Mouse (Mus musculus) midbrain, embryonic 13.5 days (tissue): ENCODE results near the gene Wdr48. TPM values are rescaled to one million over a fixed set of nuclear protein-coding genes. Genes with fewer than 3 reads are reported as not detected.

Source experiments
- ATAC-seq: fragments of 200-750 bp; cut with Nextera tagmentation; 2 replicates; pipeline ENCODE4 v1.8.0; 2017; ENCODE audit warnings: mild to moderate bottlenecking, moderate TSS enrichment, moderate library complexity
- H3K27ac ChIP-seq: fragments of 300-500 bp; sonication (generic); 2 replicates; pipeline ENCODE4 v1.5.1; 2015; ENCODE audit warnings: inconsistent platforms, mild to moderate bottlenecking, moderate library complexity
- H3K27me3 ChIP-seq: fragments of 300-500 bp; sonication (generic); 2 replicates; pipeline ENCODE4 v1.6.1; 2015; ENCODE audit warnings: mild to moderate bottlenecking, inconsistent platforms
- H3K36me3 ChIP-seq: fragments of 300-500 bp; sonication (generic); 2 replicates; pipeline ENCODE4 v1.6.1; 2015; ENCODE audit warnings: mild to moderate bottlenecking, inconsistent platforms
- H3K4me1 ChIP-seq: fragments of 300-500 bp; sonication (generic); replicated peaks from 2 replicates; pipeline ENCODE4 v1.6.1; 2015; ENCODE audit warnings: inconsistent platforms
- H3K4me2 ChIP-seq: fragments of 300-500 bp; sonication (generic); replicated peaks from 2 replicates; pipeline ENCODE4 v1.6.1; 2015; ENCODE audit warnings: moderate library complexity, mild to moderate bottlenecking, inconsistent platforms
- H3K4me3 ChIP-seq: fragments of 300-500 bp; sonication (generic); replicated peaks from 2 replicates; pipeline ENCODE4 v1.5.1; 2015; ENCODE audit warnings: mild to moderate bottlenecking, inconsistent platforms
- H3K9ac ChIP-seq: fragments of 300-500 bp; sonication (generic); replicated peaks from 2 replicates; pipeline ENCODE4 v1.6.1; 2015; ENCODE audit warnings: mild to moderate bottlenecking, inconsistent platforms
- H3K9me3 ChIP-seq: fragments of 300-500 bp; sonication (generic); 2 replicates; pipeline ENCODE4 v1.6.1; 2016; ENCODE audit warnings: mild to moderate bottlenecking, inconsistent platforms
- WGBS: fragments of 180-500 bp; shearing (Covaris S2); methylation state at CpG from one replicate; pipeline ENCODE4 v1.1.7; 2015; 5-methylcytosine and 5-hydroxymethylcytosine counted together
- polyA plus RNA-seq: library from polyadenylated mRNA; unstranded; fragments of >200 nt; fragmentation: Nextera tagmentation; extraction: Ambion mirVana; gene quantifications from 2 replicates; pipeline ENCODE4 v1.2.1, GENCODE M21; 2015

Gene Wdr48
- polyA plus RNA-seq, 1 experiment from 2014 or later, result 74.5 TPM

GRCm38 (mm10) chr9:119932358-119932757, 37.7 kb downstream of the Wdr48 start:
- no peak for ATAC-seq
- no peak overlapping the region for H3K4me2 ChIP-seq
- no peaks in the 10 kb centered on the region for H3K9me3 ChIP-seq
- H3K27me3 ChIP-seq, result no peaks in the 10 kb centered on the region
- H3K27ac ChIP-seq, result no peak overlapping the region
- WGBS, result 94% methylated on average over 12 of the region's 12 CpGs
- peaks cover 10% of the 10 kb centered on the region for H3K4me1 ChIP-seq
- no peak overlapping the region for H3K4me3 ChIP-seq
- no peak overlapping the region for H3K9ac ChIP-seq
- H3K36me3 ChIP-seq, result peaks cover 53% of the 10 kb centered on the region

- no peak overlapping the region for H3K27ac ChIP-seq
- peaks cover 16% of the 10 kb centered on the region for H3K4me1 ChIP-seq
- no peaks in the 10 kb centered on the region for H3K9me3 ChIP-seq
- no peak overlapping the region for H3K4me3 ChIP-seq
- no peaks in the 10 kb centered on the region for H3K27me3 ChIP-seq
- no peak overlapping the region for H3K9ac ChIP-seq
- H3K36me3 ChIP-seq, result peaks cover 39% of the 10 kb centered on the region
- 96% methylated on average over 6 of the region's 6 CpGs for WGBS
- no peak for ATAC-seq
- no peak overlapping the region for H3K4me2 ChIP-seq
Observed at GRCm38 (mm10) chr9:119933675-119934074, 39.0 kb downstream of the Wdr48 start.

GRCm38 (mm10) chr9:119937005-119937773, 42.5 kb downstream of the Wdr48 start, which contains the start of the genes Gorasp1 and Ttc21a:
Gorasp1 (minus strand) TSS chr9:119937565.
Ttc21a (plus strand) TSS chr9:119937606.
- 3% methylated on average over 40 of the region's 40 CpGs for WGBS
- Histone ChIP-seq H3K36me3 (peaks cover 6% of the 10 kb centered on the region), H3K27ac (peak within 1 kb of the TSS; percentile 74), H3K4me1 (peaks cover 16% of the 10 kb centered on the region), H3K9ac (peak within 1 kb of the TSS; percentile 87), H3K4me2 (peak within 1 kb of the TSS; percentile 88), H3K27me3 (no peaks in the 10 kb centered on the region), H3K4me3 (peak within 1 kb of the TSS; percentile 76), H3K9me3 (no peaks in the 10 kb centered on the region)
- ATAC-seq, result peak; percentile 96

GRCm38 (mm10) chr9:119938496-119938895, 43.8 kb downstream of the Wdr48 start:
- no peaks in the 10 kb centered on the region for H3K9me3 ChIP-seq
- no peak overlapping the region for H3K4me2 ChIP-seq
- H3K4me3 ChIP-seq, result no peak overlapping the region
- no peak for ATAC-seq
- 82% methylated on average over 4 of the region's 4 CpGs for whole genome bisulfite sequencing
- no peaks in the 10 kb centered on the region for H3K36me3 ChIP-seq
- peaks cover 16% of the 10 kb centered on the region for H3K4me1 ChIP-seq
- H3K9ac ChIP-seq, result no peak overlapping the region
- no peak overlapping the region for H3K27ac ChIP-seq
- H3K27me3 ChIP-seq, result no peaks in the 10 kb centered on the region

GRCm38 (mm10) chr9:119939646-119940045, 45.0 kb downstream of the Wdr48 start:
- Histone ChIP-seq H3K4me3 (no peak overlapping the region), H3K36me3 (no peaks in the 10 kb centered on the region), H3K9me3 (no peaks in the 10 kb centered on the region), H3K27ac (no peak overlapping the region), H3K4me2 (no peak overlapping the region), H3K4me1 (peaks cover 16% of the 10 kb centered on the region), H3K27me3 (no peaks in the 10 kb centered on the region), H3K9ac (no peak overlapping the region)
- WGBS, result 77% methylated on average over 10 of the region's 10 CpGs
- no peak for ATAC-seq

GRCm38 (mm10) chr9:119941407-119941806, 46.7 kb downstream of the Wdr48 start:
- no peak overlapping the region for H3K4me3 ChIP-seq
- WGBS, result 85% methylated on average over 5 of the region's 5 CpGs
- no peak for ATAC-seq
- peaks cover 12% of the 10 kb centered on the region for H3K4me1 ChIP-seq
- no peaks in the 10 kb centered on the region for H3K9me3 ChIP-seq
- H3K36me3 ChIP-seq, result no peaks in the 10 kb centered on the region
- H3K9ac ChIP-seq, result no peak overlapping the region
- no peaks in the 10 kb centered on the region for H3K27me3 ChIP-seq
- H3K27ac ChIP-seq, result no peak overlapping the region
- H3K4me2 ChIP-seq, result no peak overlapping the region

- Histone ChIP-seq H3K9ac (no peak overlapping the region), H3K27me3 (no peaks in the 10 kb centered on the region), H3K4me1 (peaks cover 7% of the 10 kb centered on the region), H3K4me3 (no peak overlapping the region), H3K36me3 (no peaks in the 10 kb centered on the region), H3K27ac (no peak overlapping the region), H3K9me3 (no peaks in the 10 kb centered on the region), H3K4me2 (no peak overlapping the region)
- ATAC-seq, result no peak
- WGBS, result 92% methylated on average over 14 of the region's 14 CpGs
Observed at GRCm38 (mm10) chr9:119941861-119942260, 47.2 kb downstream of the Wdr48 start.

- H3K27ac ChIP-seq, result no peak overlapping the region
- no peaks in the 10 kb centered on the region for H3K27me3 ChIP-seq
- no peaks in the 10 kb centered on the region for H3K4me1 ChIP-seq
- H3K9ac ChIP-seq, result no peak overlapping the region
- H3K4me2 ChIP-seq, result no peak overlapping the region
- WGBS, result 74% methylated on average over 1 of the region's 1 CpGs
- no peak for ATAC-seq
- H3K9me3 ChIP-seq, result no peaks in the 10 kb centered on the region
- H3K4me3 ChIP-seq, result no peak overlapping the region
- no peaks in the 10 kb centered on the region for H3K36me3 ChIP-seq
Observed at GRCm38 (mm10) chr9:119943326-119943725, 48.6 kb downstream of the Wdr48 start.

GRCm38 (mm10) chr9:119945173-119945900, 50.7 kb downstream of the Wdr48 start:
- H3K36me3 ChIP-seq, result no peaks in the 10 kb centered on the region
- H3K27ac ChIP-seq, result no peak overlapping the region
- no peaks in the 10 kb centered on the region for H3K27me3 ChIP-seq
- no peak for ATAC-seq
- no peak overlapping the region for H3K4me3 ChIP-seq
- no peak overlapping the region for H3K4me2 ChIP-seq
- H3K9me3 ChIP-seq, result no peaks in the 10 kb centered on the region
- H3K9ac ChIP-seq, result no peak overlapping the region
- peaks cover under 1% of the 10 kb centered on the region; the same call in 1 of the 2 replicates for H3K4me1 ChIP-seq
- WGBS, result 70% methylated on average over 12 of the region's 12 CpGs

- 69% methylated on average over 3 of the region's 3 CpGs for WGBS
- H3K4me2 ChIP-seq, result no peak overlapping the region
- no peak for ATAC-seq
- H3K36me3 ChIP-seq, result no peaks in the 10 kb centered on the region
- no peak overlapping the region for H3K4me3 ChIP-seq
- no peak overlapping the region for H3K9ac ChIP-seq
- peaks cover 5% of the 10 kb centered on the region; the same call in 1 of the 2 replicates for H3K4me1 ChIP-seq
- H3K9me3 ChIP-seq, result no peaks in the 10 kb centered on the region
- no peak overlapping the region for H3K27ac ChIP-seq
- no peaks in the 10 kb centered on the region for H3K27me3 ChIP-seq
Observed at GRCm38 (mm10) chr9:119948804-119949203, 54.1 kb downstream of the Wdr48 start.

- peak overlapping the region; percentile 44; the same call in 1 of the 2 replicates for H3K9ac ChIP-seq
- WGBS, result 47% methylated on average over 5 of the region's 6 CpGs
- H3K27me3 ChIP-seq, result no peaks in the 10 kb centered on the region
- no peak for ATAC-seq
- no peak overlapping the region for H3K27ac ChIP-seq
- H3K36me3 ChIP-seq, result no peaks in the 10 kb centered on the region
- peaks cover 5% of the 10 kb centered on the region; the same call in 1 of the 2 replicates for H3K4me1 ChIP-seq
- H3K4me2 ChIP-seq, result no peak overlapping the region
- no peak overlapping the region for H3K4me3 ChIP-seq
- no peaks in the 10 kb centered on the region for H3K9me3 ChIP-seq
Observed at GRCm38 (mm10) chr9:119950434-119950833, 55.8 kb downstream of the Wdr48 start.

GRCm38 (mm10) chr9:119951388-119951787, 56.7 kb downstream of the Wdr48 start:
- Histone ChIP-seq H3K36me3 (no peaks in the 10 kb centered on the region), H3K27ac (no peak overlapping the region), H3K4me2 (no peak overlapping the region), H3K4me3 (no peak overlapping the region), H3K27me3 (no peaks in the 10 kb centered on the region), H3K4me1 (peaks cover 5% of the 10 kb centered on the region; the same call in 1 of the 2 replicates), H3K9ac (no peak overlapping the region), H3K9me3 (no peaks in the 10 kb centered on the region)
- WGBS, result 88% methylated on average over 9 of the region's 9 CpGs
- no peak for ATAC-seq
